Mouse (Mus musculus): ENCODE data around the gene Hoxa6. TPM values are rescaled to one million over a fixed set of nuclear protein-coding genes. Genes with fewer than 3 reads are reported as not detected.
A peak's percentile ranks its signal among the peaks of the same experiment; 100 is the strongest.

The Hoxa6 gene
- total RNA-seq, 2 experiments from 2014 or later = not detected

DNA sequence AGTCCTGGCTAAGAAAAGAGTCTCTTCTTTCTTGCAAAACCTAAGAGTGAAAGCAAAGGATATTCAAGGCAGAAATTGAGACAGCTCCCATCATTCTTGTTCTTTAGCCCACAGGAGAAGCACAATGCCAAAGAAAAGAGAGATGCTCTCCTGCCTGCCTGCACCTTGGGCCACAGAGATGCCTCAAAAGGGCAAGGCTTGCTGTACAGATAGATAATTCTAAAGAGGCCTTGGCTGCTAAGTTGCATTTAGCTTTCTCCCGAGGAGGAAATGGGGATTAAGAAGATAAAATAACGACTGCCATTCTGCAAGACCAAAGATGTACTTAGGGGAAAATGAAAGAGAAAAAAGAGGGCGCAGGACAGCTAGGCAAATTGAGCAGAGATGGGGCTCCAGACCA is 38.4 kb upstream of the Hoxa6 start:
- no peak for DNase-seq (ENCODE audit: low spot score in 2 of 2)
- no peak overlapping the region for H3K27ac ChIP-seq
- no peak for TF ChIP-seq CTCF (conservative IDR thresholded peaks at IDR 0.05)
- H3K4me3 ChIP-seq = no peak overlapping the region

DNA sequence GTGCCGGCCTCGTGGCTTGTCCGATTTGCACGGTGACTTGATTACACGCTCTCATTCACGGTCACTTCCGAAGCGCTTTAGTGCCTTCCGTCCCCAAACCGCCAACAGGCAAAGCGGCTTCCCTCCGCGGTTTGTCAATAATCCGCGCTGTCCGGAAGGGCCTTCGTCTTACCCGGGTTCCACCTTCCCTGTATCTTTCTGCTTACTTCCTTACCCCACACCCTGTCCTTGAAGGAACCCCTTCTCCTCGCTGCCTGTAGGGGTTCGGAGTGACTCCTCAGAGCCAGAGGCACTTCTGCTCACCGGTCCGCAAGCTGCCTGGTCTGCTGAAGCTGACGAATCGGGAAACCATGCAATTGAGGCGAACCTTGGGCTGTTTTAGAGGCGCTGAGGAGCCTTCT is 37.9 kb upstream of the Hoxa6 start:
- H3K27ac ChIP-seq = no peak overlapping the region
- no peak for TF ChIP-seq CTCF (conservative IDR thresholded peaks at IDR 0.05)
- DNase-seq (ENCODE audit: low spot score in 2 of 2) = no peak

DNA sequence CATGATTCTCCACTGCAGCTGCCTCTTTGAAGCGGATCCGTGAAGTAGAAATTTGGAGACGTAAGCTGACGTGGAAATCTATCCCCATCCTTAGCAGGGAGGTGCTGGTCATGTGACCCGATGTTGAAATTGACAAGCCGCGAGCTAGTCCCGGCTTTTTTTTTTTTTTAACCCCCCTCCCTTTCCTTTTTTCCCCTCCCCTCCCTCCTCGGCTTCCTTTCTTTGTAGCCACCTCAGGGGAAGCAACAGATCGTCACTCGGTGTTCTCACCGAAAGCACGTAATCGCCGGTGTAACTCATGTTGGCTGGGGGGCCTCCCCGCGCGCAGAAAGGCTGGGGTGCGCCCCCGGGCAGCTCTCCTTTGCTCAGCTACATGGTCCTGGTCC is 37.2 kb upstream of the Hoxa6 start, which contains the start of gene Hoxa11:
Hoxa11 (minus strand) TSS at position 54 of the 386 bp plus-strand sequence.
- no peak for DNase-seq (ENCODE audit: low spot score in 2 of 2)
- TF ChIP-seq CTCF (conservative IDR thresholded peaks at IDR 0.05) = no peak
- no peak within 1 kb of the TSS for H3K27ac ChIP-seq
- no peak within 1 kb of the TSS for H3K4me3 ChIP-seq

More for the DNA sequence above, 37.9 kb upstream of the Hoxa6 start:
- H3K4me3 ChIP-seq = no peak overlapping the region

DNA sequence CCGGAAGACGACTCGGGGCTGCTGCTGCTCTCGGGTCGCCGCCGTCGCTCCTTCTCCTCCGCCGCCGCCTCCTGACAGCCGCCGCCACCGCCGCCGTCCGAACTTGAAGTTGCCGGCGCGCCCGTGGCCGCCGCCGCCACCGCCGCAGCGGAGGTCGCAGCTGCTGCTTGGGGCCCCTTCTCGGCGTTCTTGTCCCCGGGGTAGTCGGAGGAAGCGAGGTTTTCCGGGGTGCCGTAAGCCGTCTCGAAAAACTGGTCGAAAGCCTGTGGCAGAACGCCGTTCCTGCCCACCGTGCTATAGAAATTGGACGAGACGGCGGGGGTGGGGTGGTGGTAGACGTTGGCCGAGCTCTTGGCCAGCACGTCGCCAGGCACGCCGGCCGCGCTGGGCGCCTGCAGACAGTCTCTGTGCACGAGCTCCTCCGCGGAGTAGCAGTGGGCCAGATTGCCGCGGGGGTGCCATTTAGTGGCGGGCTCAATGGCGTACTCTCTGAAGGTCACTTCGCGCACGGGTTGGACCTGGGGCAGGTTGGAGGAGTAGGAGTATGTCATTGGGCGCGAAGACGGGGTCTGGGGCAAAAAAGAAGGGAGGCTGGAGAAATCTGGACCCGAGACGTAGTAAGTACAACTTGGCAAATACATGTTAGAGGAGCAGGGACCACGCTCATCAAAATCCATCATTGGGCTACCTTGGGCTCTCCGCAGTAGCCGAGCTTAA is 36.7 kb upstream of the Hoxa6 start:
- Histone ChIP-seq H3K4me3 (no peak overlapping the region), H3K27ac (no peak overlapping the region)
- no peak for TF ChIP-seq CTCF (conservative IDR thresholded peaks at IDR 0.05)
- no peak for DNase-seq (ENCODE audit: low spot score in 2 of 2)

DNA sequence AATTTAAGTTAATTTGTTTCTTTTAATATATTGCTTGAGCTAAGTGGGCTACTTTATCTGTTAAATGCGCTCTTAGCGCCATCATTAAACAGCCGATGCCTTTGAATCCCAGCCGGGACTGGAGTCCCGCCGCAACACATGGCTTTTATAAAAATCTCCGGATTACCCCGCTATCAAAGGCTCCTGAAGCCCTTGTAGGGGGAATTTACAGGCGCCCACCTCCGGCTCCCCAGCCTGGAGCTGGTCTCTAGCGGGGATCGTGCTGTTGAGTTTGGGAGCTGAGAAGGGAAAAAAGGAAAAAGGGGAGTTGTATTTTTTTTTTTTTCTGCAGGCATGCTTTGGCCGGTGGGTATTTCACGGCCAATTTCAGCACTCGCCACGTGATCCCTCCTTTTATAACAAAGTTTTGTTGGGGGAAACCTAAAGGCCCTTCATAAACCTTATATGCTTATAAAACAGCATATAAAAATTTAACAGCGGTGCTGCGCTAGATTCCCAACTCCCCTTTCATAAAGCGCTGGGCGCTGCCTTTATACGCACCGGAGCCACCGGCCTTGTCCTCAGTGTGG is 36.0 kb upstream of the Hoxa6 start:
- no peak for TF ChIP-seq CTCF (conservative IDR thresholded peaks at IDR 0.05)
- Histone ChIP-seq H3K27ac (no peak overlapping the region), H3K4me3 (no peak overlapping the region)

DNA sequence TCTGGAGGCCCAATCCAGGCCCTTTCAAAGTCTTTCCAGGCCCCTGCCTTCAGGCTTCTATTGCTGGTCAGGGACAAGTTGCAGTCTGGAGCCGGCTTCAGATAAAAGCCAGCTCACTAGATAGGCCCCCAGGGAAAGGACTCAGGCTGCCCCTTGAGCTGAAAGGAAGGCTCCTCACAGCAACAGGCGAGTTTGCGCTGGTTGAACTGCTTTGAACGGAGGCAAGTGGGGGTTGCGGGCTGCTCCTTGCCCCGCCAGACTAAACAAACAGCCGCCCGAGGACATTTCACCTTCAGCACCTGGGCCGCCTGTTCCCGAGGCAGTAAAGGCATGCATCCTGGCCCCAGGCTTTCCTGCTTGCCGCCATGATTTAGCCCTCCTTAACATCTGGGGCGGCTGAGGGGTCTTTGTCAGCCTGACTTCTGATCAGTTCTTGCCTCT is 35.2 kb upstream of the Hoxa6 start:
- Histone ChIP-seq H3K4me3 (no peak overlapping the region), H3K27ac (no peak overlapping the region)
- DNase-seq (ENCODE audit: low spot score in 2 of 2) = no peak
- TF ChIP-seq CTCF (conservative IDR thresholded peaks at IDR 0.05) = no peak

More for the DNA sequence above, 36.0 kb upstream of the Hoxa6 start:
- no peak for DNase-seq (ENCODE audit: low spot score in 2 of 2)

DNA sequence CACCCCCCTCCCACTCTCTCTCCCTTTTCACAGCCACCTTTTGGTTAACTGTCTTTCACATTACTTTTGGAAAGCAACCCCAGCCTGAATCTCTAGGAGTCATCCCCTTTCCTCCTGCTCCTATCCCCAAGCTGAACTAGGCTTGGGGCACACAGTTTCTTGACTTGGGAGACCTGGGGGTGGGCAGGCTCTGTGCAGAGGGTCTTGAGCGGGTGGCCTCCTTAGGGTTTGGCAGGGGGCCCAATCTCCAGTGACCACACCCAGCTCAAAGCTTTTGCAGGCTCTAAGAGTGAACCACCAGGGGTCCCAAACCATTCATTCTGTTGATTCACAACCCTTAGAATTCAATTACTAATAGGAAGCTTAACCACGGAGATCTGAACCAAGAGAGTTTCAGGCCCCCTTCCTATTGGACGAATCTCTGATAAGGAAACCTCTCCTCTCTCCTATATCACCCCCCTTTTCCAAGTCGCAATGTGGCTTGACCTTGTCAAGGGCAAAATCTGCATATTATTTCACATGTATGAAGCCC is 34.3 kb upstream of the Hoxa6 start:
- TF ChIP-seq CTCF (conservative IDR thresholded peaks at IDR 0.05) = no peak
- H3K27ac ChIP-seq = no peak overlapping the region

DNA sequence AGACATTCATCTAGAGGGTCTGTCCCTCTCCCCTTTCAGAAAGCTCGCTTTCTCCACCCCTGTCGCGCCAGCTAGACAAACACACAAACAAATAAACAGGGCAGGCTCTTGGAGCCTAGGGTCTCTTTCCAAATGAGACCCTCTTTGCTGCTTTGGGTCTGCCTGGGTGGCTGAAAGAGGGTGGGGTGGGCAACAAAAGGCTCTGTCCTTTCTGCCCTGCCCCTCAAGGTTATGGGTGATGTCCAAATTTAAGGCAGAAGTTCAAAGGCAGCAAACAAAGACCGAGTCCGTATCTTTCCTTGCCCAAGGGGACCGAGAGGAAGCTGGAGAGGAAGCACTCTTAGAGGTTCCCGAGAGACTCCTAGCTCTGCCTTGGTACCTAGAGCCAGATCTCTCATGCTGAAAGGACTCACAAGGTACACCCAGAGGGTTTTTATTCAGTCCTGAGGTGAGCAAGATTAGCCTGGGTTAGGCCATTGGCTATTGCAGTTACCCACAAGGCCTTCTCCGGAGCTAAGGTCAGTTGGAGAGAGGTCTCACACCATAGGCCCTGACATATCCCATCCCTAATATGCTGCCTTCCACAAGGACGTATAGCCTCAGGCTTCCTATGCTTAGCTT is 32.6 kb upstream of the Hoxa6 start:
- no peak for TF ChIP-seq CTCF (conservative IDR thresholded peaks at IDR 0.05)
- H3K27ac ChIP-seq = no peak overlapping the region
- H3K4me3 ChIP-seq = no peak overlapping the region
- no peak for DNase-seq (ENCODE audit: low spot score in 2 of 2)

More for the DNA sequence above, 34.3 kb upstream of the Hoxa6 start:
- DNase-seq (ENCODE audit: low spot score in 2 of 2) = no peak
- no peak overlapping the region for H3K4me3 ChIP-seq

DNA sequence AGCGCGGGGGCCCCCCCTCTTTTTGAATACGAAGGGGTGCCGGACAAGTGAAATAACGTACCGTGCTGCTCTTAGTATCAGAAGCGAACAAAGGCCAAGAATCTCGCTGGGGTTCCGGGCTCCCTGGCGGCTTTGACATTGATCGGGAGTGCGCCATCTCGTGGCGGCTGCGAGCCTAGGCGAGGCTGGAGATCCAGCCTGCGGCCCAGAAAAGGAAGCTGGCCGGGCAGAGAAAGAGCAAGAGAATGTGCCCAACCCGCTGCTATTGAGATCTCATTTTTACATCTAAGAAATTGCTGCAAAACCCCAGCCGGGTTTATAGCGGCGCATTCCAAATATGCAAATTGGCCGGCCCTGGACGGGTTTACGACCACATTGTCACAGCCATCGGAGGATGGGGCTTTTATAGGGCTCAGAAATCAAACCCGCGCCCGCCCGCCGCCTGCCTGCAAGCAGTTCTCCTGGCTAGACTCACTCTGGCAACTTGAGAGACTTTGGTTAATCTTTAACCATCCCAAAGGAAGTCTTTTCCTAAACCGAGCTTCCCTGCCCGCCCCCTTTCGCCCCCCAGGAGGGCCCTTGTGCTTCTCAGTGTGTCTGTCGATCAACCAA is 32.0 kb upstream of the Hoxa6 start, which contains the start of gene Hoxa10:
Hoxa10 (minus strand) TSS at position 466 of the 612 bp plus-strand sequence.
- peak in 1 of 2 experiments; percentile 33 for DNase-seq (ENCODE audit: low spot score in 2 of 2)
- no peak within 1 kb of the TSS for H3K27ac ChIP-seq

DNA sequence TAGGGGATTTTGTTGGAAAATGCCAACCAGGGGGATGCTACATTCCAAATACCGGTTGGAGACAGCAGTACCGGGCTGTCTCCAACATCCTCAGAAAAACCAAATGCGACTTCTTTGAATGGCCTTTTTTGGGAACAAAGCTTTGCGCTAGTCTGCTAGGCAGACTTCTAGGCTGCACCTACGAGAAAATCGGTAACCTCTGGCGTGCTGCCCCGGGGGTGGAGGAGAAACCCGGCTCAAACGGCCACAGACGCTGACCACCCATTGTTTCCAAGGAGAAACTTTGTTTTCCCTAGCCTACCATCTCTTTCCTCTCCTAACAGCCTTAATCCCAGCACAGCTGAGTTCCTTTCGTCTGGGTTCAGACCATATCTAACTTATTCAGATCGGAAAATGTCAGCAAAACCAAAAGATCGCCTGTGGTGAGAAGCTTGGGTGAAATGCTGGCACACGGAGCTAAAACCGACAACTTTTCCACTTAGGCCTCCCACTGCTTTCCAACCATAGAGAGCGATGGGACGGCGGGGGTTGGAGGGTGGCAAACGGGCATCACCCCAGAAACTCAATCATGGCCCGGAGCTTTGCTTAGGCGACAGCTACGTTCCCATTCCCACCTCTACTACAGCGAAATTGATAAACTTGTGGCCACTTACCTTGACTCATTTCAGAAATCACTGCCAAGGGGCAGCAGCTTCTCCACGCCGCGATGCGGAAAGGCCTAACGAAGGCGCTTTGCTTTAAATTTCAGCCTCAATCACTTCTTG is 31.3 kb upstream of the Hoxa6 start:
- Histone ChIP-seq H3K4me3 (no peak overlapping the region), H3K27ac (no peak overlapping the region)
- no peak for TF ChIP-seq CTCF (conservative IDR thresholded peaks at IDR 0.05)
- no peak for DNase-seq (ENCODE audit: low spot score in 2 of 2)

More for the DNA sequence above, 32.0 kb upstream of the Hoxa6 start, which contains the start of gene Hoxa10:
- peak; percentile 79 for TF ChIP-seq CTCF (conservative IDR thresholded peaks at IDR 0.05)
- no peak within 1 kb of the TSS for H3K4me3 ChIP-seq

DNA sequence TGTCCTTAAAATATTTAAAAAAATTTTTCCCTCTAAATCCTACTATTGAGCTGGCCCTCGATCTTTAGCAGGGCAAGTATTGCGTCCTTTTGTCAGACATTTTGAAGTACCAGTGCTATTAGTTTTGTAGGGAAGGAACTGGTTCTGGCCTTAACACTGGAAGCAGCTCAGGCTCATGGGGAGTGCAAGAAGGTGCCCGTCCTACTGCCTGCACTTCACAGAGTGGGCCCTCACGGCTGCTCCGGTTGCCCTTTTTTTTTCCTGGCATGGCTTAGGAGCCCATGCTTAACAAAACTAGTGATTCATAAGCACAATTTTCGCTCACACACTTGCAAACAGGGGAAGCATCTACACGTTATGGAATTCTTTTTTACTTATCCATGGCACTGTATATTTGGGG is 30.5 kb upstream of the Hoxa6 start:
- H3K4me3 ChIP-seq = no peak overlapping the region
- no peak for DNase-seq (ENCODE audit: low spot score in 2 of 2)
- H3K27ac ChIP-seq = no peak overlapping the region
- TF ChIP-seq CTCF (conservative IDR thresholded peaks at IDR 0.05) = no peak

DNA sequence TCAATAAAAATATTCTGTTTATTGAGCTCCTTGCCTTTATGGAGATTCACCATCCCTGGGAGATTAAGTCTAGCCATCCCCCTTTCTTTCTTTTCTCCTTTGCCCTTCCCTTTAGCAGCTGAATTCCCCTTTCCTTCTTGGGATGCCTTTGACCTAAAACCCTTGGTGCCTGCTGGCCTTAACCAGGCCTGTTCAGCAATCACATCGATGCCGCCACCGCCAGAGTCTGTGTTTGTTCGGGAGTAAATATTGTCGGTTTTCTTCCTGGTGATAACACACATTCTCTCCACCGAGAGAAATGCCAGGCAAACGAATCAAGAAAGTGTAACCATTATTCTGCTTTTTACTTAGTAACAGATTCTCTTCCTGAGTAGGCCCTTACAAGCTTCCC is 29.6 kb upstream of the Hoxa6 start:
- TF ChIP-seq CTCF (conservative IDR thresholded peaks at IDR 0.05) = no peak
- no peak for DNase-seq (ENCODE audit: low spot score in 2 of 2)
- Histone ChIP-seq H3K27ac (no peak overlapping the region), H3K4me3 (no peak overlapping the region)
